Mouse (Mus musculus): ENCODE data around the gene Gm20777. TPM values are rescaled to one million over a fixed set of nuclear protein-coding genes. Genes with fewer than 3 reads are reported as not detected.
"Not testable (repeated sequence)": the region's sequence is repeated elsewhere in the genome, so short reads cannot be mapped to it uniquely, and the experiment has no call there.

The Gm20777 gene
- polyA plus RNA-seq (2012; rRNA removed) = not detected in 2 replicates
- not detected in 2 replicates for polyA plus RNA-seq (2014; fragmentation: Nextera tagmentation; extraction: Ambion mirVana)

GRCm38 (mm10) chrY:10752350-10752749 is at the start of gene Gm20777:
TSS of gene Gm20777 (minus strand) at chrY:10752450.
- H3K27me3 ChIP-seq (ENCODE audit: control insufficient read depth, insufficient read depth, low read length); H3K4me1 ChIP-seq (replicated peaks; ENCODE audit: control insufficient read depth in 2 of 2, insufficient read depth in 2 of 2, low read length in 1 of 2); H3K27ac ChIP-seq; DNase-seq (ENCODE audit: low read depth in 3 of 3, low spot score in 3 of 3); H3K4me3 ChIP-seq (ENCODE audit: insufficient read depth in 1 of 2, low read depth in 2 of 2, low read length in 2 of 2); ATAC-seq (ENCODE audit: insufficient read depth); H3K36me3 ChIP-seq (replicated peaks; ENCODE audit: control insufficient read depth, insufficient read depth, low read depth); H3K9ac ChIP-seq (replicated peaks); H3K9me3 ChIP-seq (ENCODE audit: control insufficient read depth, low read length); H3K4me2 ChIP-seq (ENCODE audit: low read depth): not testable (repeated sequence)

- not testable (repeated sequence) for H3K36me3 ChIP-seq (replicated peaks; ENCODE audit: control insufficient read depth, insufficient read depth, low read depth); H3K4me2 ChIP-seq (ENCODE audit: low read depth); ATAC-seq (ENCODE audit: insufficient read depth); H3K4me3 ChIP-seq (ENCODE audit: insufficient read depth in 1 of 2, low read depth in 2 of 2, low read length in 2 of 2); H3K27ac ChIP-seq; DNase-seq (ENCODE audit: low read depth in 3 of 3, low spot score in 3 of 3); H3K27me3 ChIP-seq (ENCODE audit: control insufficient read depth, insufficient read depth, low read length); H3K9me3 ChIP-seq (ENCODE audit: control insufficient read depth, low read length); H3K4me1 ChIP-seq (replicated peaks; ENCODE audit: control insufficient read depth in 2 of 2, insufficient read depth in 2 of 2, low read length in 1 of 2); H3K9ac ChIP-seq (replicated peaks)
- no CpG with 5 or more reads among the region's 5 CpGs for WGBS (ENCODE audit: insufficient replicate concordance)
These were observed 42.7 kb downstream of the Gm20777 start for GRCm38 (mm10) chrY:10709551-10709950.

- H3K27ac ChIP-seq; H3K9ac ChIP-seq (replicated peaks); H3K4me2 ChIP-seq (ENCODE audit: low read depth); H3K36me3 ChIP-seq (replicated peaks; ENCODE audit: control insufficient read depth, insufficient read depth, low read depth); H3K27me3 ChIP-seq (ENCODE audit: control insufficient read depth, insufficient read depth, low read length); DNase-seq (ENCODE audit: low read depth in 3 of 3, low spot score in 3 of 3); H3K4me3 ChIP-seq (ENCODE audit: insufficient read depth in 1 of 2, low read depth in 2 of 2, low read length in 2 of 2); H3K4me1 ChIP-seq (replicated peaks; ENCODE audit: control insufficient read depth in 2 of 2, insufficient read depth in 2 of 2, low read length in 1 of 2); ATAC-seq (ENCODE audit: insufficient read depth); H3K9me3 ChIP-seq (ENCODE audit: control insufficient read depth, low read length): not testable (repeated sequence)
- 78% methylated on average over 25 of the region's 30 CpGs for WGBS (ENCODE audit: insufficient replicate concordance)
These were observed 43.5 kb downstream of the Gm20777 start for GRCm38 (mm10) chrY:10708761-10709160.

- not testable (repeated sequence) for H3K9me3 ChIP-seq (ENCODE audit: control insufficient read depth, low read length); H3K4me3 ChIP-seq (ENCODE audit: insufficient read depth in 1 of 2, low read depth in 2 of 2, low read length in 2 of 2); H3K27me3 ChIP-seq (ENCODE audit: control insufficient read depth, insufficient read depth, low read length); H3K27ac ChIP-seq; H3K36me3 ChIP-seq (replicated peaks; ENCODE audit: control insufficient read depth, insufficient read depth, low read depth); H3K4me1 ChIP-seq (replicated peaks; ENCODE audit: control insufficient read depth in 2 of 2, insufficient read depth in 2 of 2, low read length in 1 of 2); H3K9ac ChIP-seq (replicated peaks); H3K4me2 ChIP-seq (ENCODE audit: low read depth); DNase-seq (ENCODE audit: low read depth in 3 of 3, low spot score in 3 of 3); ATAC-seq (ENCODE audit: insufficient read depth)
- WGBS (ENCODE audit: insufficient replicate concordance) = 78% methylated on average over 12 of the region's 16 CpGs
These were observed 44.0 kb downstream of the Gm20777 start for GRCm38 (mm10) chrY:10708226-10708625.

GRCm38 (mm10) chrY:10706686-10707085 is 45.6 kb downstream of the Gm20777 start:
- WGBS (ENCODE audit: insufficient replicate concordance) = 75% methylated on average over 5 of the region's 7 CpGs
- not testable (repeated sequence) for H3K4me3 ChIP-seq (ENCODE audit: insufficient read depth in 1 of 2, low read depth in 2 of 2, low read length in 2 of 2); H3K27ac ChIP-seq; H3K4me2 ChIP-seq (ENCODE audit: low read depth); H3K9me3 ChIP-seq (ENCODE audit: control insufficient read depth, low read length); DNase-seq (ENCODE audit: low read depth in 3 of 3, low spot score in 3 of 3); H3K4me1 ChIP-seq (replicated peaks; ENCODE audit: control insufficient read depth in 2 of 2, insufficient read depth in 2 of 2, low read length in 1 of 2); H3K9ac ChIP-seq (replicated peaks); ATAC-seq (ENCODE audit: insufficient read depth); H3K36me3 ChIP-seq (replicated peaks; ENCODE audit: control insufficient read depth, insufficient read depth, low read depth); H3K27me3 ChIP-seq (ENCODE audit: control insufficient read depth, insufficient read depth, low read length)

Other genes starting within 250 kb of the Gm20777 start
- gene Gm20737, start 216.4 kb downstream of the Gm20777 start, polyA plus RNA-seq (2012; rRNA removed) = not detected in 2 replicates
- not detected in 2 replicates for gene Gm20737, start 216.4 kb downstream of the Gm20777 start, polyA plus RNA-seq (2014; fragmentation: Nextera tagmentation; extraction: Ambion mirVana)
- gene Gm21775, start 199.0 kb downstream of the Gm20777 start, polyA plus RNA-seq (2012; rRNA removed) = not detected in 2 replicates
- not detected in 2 replicates for gene Gm21775, start 199.0 kb downstream of the Gm20777 start, polyA plus RNA-seq (2014; fragmentation: Nextera tagmentation; extraction: Ambion mirVana)
- not detected in 2 replicates for gene Gm21900, start 136.1 kb downstream of the Gm20777 start, polyA plus RNA-seq (2012; rRNA removed)
- gene Gm21900, start 136.1 kb downstream of the Gm20777 start, polyA plus RNA-seq (2014; fragmentation: Nextera tagmentation; extraction: Ambion mirVana) = not detected in 2 replicates

Measured in liver, embryonic 14.5 days (tissue).